Mouse (Mus musculus): Measurements from ENCODE around the gene Gfm1.
A peak's percentile ranks its signal among the peaks of the same experiment; 100 is the strongest.

Gene Gfm1

DNA sequence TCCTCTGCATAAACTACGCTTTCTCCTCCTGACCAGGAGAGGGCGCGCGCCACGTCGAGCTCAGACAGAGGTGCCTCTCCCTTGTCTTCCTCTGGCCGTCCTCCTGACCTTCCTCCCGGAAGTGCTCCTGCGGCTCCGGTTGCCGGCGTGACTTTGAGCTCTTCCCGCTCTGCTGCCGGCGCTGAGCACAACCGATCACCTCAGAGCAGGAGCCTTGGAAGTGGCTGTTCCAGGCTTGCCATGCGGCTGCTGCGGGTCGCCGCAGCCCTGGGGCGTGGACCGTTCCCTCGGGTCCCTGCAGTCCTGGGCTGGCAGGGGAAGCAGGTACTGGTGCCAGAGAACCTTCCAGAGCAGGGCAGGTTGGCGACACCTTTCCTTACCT, at the start of gene Gfm1:
Gfm1 (plus strand) TSS at position 98 of the 382 bp plus-strand sequence.
- DNase-seq (ENCODE audit: low spot score), result peak; percentile 82

DNA sequence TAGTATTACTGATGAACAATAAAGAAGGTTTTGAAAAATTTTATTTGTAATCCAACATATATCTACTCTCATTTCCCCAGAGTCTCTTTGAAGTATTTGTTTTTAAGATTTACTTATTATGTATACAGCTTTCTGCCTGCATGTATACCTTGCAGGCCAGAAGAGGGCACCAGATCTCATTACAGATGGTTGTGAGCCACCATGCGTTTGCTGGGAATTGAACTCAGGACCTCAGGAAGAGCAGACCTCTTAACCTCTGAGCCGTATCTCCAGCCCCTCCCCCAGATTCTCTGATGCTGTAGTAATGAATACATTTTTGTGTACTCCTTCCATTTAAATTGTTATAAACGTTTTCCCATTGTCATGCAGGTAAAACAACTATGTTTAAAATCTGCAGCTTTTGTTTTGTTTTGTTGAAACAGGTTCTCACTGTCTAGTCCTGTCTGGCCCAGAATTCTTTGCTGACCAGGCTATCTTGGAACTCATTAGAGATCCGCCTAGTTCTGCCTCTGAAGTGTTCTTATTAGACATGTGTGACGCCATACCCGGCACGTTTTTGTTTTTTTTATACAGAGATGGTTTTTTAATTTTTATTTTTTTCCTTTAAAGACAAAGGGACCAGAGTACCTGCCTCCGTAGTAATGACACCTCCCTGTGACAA, 428 bp upstream of the Gfm1 start:
- no peak for DNase-seq (ENCODE audit: low spot score)

DNA sequence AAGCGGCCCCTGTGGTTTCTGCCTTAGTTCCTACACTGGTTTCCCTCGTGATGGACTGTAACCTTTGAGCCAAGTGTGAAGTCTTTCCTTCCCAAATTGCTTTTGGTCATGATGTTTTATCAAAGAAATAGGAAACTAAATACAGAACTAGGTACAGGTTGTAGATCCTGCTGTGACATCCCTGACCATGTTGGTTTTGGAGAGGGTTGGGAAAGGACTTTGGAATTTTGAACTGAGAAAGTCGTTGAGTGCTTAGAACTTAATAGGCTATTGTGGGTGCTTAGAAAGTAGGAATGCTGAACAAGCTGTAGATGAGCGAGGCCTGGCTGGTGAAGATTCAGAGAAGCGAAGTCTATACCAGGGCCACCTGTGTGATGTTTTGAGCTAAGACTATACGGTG, 4.1 kb downstream of the Gfm1 start:
- DNase-seq (ENCODE audit: low spot score), result no peak

DNA sequence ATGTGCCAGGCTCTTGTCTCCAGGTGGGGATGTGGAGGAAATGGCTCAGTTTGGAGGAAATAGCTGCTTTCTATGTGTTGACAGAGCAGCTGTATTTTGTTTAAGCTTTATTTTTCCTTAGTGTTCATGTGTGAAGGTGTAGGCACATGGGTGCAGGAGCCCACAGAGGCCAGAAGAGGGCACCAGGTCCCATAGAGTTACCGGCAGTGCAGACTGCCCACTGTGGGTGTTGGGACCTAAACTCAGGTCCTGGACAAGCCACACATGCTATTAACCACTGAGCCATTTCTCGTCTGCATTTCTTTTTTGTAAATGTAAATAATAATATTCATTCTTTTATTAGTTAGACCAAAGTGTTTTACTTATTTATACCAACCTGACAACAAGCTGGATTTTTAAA, 17.2 kb downstream of the Gfm1 start:
- DNase-seq (ENCODE audit: low spot score), result no peak

DNA sequence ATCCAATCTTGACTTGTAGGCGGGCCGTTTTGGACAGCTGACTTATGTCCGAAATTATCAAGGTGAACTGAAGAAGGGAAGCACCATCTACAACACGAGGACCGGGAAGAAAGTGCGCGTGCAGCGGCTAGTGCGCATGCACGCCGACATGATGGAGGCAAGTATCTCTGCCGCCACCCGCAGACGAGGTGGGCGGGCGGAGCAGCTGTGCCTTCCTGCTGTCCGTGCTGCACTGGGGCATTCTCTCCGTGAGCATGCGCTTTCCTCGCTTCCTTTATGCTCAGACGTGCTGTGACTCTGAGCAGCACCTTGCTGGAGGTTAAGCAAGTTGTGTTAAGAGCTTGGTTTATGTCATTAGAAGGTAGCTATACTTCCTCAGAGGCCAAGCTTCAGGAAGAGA, 19.8 kb downstream of the Gfm1 start:
- peak; percentile 59 for DNase-seq (ENCODE audit: low spot score)

DNA sequence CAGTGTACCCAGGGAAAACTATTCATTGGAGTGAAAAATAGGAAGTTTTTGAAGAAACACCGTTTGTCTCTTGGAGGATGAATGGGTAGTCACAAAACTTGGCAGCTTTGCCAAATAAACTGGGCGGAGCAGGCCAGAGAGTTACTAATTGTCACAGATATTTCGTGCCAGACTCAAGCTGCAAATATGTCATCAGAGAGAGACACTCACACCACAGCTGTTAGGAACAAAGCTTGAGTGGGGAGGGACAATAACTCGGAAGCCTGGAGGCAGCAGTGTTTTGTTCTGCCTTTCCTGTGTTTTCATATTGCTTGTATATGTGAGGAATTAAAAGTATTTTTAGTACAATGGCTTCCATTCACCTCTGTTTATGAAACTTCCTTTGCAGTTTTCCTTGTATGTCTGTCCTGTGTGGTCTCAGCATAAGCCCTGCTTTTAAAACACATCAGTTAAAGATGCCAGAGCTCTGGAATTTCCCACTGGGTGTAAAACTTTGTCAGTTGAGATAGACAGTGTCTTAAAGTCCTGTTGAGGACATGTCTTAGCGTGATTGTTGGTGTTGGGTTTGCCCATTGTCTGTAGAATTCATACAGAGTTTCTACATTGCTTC, 20.8 kb downstream of the Gfm1 start:
- DNase-seq (ENCODE audit: low spot score), result peak; percentile 28

DNA sequence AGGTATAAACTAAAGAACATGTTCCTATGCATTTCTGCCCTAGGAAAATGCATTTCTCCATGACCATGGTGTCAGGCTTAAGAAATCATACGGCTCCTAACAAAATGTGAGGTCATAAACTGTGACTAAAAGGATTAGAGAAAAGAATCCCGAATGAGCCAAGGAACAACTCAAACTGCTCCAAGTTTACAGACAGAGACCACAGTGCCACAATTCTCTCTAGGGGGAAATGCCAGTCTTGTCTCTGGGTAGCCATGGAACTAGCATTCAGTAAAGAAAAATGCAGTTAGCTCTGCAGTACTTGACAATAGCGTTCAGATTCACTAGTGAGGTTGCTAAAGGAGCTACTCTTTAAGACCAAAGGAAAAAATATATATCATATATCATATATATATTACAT, 30.0 kb downstream of the Gfm1 start:
- DNase-seq (ENCODE audit: low spot score), result no peak

DNA sequence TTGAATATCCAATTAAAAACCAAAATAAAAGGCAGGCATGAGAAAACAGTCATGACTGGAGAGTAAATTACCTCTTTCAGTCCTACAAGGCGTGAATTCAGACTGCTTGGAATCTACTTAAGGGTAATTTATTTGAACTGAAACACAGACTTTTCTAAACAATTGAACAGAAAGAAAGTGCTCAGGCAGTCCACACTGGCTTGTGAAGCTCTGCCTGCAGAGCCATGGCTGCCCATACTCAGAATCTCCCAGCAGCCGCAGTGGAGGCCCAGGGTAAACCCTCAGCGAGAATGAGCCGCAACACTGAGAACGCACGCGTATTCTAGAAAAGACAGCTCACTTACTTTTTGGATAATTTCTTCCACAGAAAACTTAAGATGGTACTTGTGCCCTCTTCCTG, 32.1 kb downstream of the Gfm1 start:
- DNase-seq (ENCODE audit: low spot score), result no peak

DNA sequence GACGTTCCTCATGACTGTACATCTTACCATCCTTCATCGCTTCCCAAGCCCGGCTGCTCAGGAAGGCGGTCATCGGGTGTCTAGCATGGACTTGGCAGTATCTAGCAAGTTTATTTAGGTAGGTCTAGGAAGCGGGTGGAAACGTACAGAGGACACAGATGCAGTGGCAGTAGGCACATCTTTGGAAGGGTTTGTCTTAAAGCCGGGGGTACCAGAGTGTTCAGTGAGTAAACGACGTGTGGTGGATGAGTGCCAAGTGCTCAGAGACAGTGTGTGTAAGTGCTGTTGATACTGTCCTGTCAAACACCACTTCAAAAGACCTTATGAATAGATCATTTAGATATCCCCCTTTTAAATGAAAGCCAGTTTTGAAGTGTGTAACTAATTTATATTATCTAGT, 32.7 kb downstream of the Gfm1 start:
- no peak for DNase-seq (ENCODE audit: low spot score)

DNA sequence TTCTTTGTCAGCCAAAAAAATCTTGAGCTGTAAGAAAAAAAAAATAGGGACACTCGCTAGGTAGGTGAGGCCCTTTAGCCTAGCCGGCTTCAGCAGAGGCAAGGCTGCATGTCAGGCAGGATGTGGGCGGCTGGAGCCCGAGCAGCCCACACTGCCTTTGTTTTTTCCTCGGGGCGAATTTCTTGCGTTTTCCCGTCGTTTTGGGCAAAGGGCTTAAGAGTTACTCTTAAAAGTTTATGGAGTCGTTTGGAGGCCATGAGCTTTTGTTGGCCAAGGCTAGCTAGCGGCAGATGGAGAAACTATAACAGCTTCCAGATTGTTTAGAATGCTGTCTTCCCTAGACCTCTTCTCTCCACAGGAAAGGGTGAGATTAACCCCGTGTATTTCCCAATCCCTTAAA, 33.1 kb downstream of the Gfm1 start:
- no peak for DNase-seq (ENCODE audit: low spot score)

DNA sequence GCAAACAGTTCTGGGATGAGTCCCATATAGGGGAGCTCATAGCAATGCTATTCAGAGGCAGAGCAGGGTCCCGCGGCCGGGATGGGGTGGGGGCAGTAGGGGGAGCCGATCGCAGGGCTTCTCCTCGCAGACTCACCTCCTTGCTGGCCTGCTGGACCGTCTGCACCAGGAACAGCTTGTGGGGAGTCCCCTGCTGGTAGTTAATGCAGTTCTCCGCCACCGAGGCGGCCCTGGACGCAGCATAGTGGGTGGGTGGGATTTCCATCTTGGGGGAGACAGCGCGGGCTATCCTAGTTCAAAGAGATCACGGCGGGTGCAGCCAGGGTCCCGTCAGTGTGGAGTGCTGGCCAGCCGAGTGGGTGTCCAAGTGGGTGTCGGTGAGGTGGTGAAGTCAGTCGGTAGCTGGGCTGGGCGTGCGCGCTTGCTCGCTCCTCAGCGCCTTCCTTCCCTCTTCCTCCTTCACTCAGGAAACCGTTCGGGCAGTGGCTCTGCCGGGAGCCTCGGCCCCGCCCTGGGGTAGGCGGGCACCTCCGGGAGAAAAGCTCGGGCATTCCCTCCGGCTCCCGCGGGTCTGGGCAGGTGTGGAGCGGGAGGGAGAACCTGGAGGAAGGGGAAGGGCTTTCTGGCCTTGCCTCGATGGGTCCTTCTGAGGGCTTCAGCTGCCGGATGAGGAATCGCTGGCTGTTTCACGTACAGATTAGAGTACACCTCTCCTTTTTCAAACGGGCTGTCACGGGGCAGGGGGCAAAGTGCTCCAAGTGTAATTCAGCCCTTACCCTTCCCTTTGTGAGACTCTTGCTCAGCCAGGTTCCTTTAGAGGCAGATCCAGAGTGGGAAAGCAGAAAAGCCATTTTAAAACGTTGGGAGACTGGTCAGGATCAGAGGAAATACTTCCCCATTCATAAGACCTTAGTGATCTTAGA, 33.8 kb downstream of the Gfm1 start, which contains the start of gene Lxn:
Lxn (minus strand) TSS at position 477 of the 923 bp plus-strand sequence.
- peak; percentile 47 for DNase-seq (ENCODE audit: low spot score)

DNA sequence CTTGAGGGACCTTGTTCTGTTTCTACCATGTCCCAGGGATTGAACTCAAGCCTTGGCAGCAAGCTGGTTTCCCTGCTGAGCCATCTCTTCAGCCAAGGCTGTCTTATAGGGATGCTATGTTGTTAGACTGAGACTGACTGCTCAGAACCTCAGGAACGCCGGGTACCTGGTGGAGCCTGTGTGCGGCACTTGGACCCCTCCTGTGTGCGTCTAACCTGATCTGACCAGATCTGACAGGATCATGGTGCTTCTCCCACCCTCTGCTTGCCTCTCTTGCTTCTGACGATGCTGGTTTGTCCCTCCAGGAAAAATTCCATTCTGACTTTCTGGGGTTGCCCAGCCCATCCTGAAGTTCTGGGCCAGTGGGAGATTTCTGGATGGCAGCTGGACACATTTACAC, 36.7 kb downstream of the Gfm1 start:
- no peak for DNase-seq (ENCODE audit: low spot score)

DNA sequence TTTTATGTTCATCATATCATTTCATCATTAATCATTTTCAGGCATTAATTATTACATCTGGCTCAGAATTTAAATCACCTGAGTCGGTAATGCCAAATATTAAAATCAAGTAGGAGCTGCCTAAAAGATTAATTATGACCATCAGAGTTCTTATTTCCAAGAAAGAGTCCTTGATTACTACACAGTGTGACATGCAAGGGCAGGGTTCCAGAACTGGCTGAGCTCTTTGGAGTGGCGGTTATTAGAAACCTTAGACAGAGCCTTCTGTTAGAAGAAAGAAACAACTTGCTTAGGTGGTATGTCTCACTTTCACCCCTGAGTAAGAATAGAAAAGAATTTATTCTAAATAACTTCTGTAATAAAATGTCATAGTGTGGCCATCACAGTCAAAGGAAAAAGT, 37.4 kb downstream of the Gfm1 start:
- no peak for DNase-seq (ENCODE audit: low spot score)

DNA sequence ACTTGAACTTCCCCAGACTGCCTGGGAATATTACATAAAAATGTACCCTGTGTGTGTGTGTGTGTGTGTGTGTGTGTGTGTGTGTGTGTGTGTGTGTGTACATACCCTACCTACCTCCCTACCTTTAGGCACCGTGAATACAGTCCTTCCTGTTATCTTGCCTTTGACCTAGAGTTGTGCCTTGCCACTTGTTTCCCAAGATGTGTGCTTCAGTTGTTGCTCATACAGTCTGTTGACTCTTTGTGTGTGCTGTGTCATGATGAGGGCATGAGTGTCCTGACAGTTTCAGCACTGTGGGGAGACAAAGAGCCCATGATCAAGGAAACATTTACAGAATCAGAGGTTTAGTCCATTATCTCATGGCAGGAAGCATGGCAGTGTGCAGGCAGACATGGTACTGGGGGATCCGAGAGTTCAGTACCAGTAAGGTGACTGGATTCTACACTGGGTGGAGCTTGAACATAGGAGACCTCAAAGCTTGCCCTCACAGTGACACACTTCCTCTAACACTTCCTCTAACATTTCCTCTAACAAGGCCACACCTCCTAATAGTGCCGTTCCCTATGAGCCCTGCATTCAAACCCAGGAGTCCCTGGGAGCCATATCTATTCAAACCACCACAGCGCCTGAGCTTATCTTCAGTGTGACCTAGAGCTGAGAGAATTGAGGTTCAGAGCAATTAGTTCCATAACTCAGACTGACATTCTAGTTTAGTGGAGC, 41.7 kb downstream of the Gfm1 start:
- DNase-seq (ENCODE audit: low spot score), result no peak

DNA sequence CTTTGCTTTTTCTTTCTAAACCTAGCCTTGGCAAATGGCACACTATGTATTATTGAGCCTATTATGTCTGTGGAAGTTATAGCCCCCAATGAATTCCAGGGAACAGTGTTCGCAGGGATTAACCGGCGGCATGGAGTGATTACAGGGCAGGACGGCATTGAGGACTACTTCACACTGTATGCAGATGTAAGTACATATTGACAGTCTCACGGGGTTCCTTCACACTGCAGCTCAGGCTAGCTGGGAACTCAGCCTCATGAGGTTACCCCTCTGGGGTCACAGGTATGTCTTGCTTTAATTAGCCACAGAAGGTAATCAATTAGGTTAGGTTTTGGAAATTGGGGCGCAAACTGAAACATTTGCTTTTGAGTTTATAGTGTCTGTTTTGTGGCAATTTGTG, 43.5 kb downstream of the Gfm1 start:
- DNase-seq (ENCODE audit: low spot score), result no peak

DNA sequence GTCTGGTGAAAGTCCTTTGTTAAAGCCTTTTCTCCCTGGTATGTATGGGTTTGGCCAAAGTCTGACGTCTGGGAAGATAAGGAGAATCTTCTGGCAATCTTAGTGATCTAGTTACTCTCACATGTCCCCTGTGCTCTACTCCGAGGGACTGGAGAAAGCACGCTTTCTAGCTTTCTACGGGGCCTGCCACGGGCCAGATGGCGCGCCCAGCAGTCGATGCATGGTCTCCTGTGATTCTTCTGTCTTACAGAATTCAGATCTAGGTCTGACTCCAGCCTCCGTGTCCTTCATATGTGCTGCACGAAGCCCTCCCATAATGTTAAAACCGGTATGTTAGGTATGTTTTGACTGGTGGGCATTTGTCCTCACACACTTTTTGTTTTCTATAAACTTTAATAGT, 49.9 kb downstream of the Gfm1 start:
- no peak for DNase-seq (ENCODE audit: low spot score)

DNA sequence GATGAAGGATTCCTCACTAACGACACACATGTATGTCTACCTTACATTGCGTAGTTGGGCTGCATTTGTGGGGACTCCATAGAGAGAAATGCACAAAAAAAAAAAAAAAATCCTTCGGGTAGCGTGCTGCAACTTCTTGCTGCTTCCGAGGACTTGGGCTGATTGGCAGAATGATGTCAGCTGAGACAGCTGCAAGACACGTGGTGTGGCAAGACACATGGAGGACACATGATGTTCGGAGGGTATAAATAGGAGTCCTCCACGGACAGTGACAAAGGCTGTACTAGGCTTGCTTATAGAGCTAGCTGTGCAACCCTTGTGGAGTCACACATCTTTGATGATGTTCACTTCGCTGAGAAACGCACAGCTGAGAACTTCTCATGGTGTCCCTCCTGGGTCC, 52.5 kb downstream of the Gfm1 start:
- no peak for DNase-seq (ENCODE audit: low spot score)

DNA sequence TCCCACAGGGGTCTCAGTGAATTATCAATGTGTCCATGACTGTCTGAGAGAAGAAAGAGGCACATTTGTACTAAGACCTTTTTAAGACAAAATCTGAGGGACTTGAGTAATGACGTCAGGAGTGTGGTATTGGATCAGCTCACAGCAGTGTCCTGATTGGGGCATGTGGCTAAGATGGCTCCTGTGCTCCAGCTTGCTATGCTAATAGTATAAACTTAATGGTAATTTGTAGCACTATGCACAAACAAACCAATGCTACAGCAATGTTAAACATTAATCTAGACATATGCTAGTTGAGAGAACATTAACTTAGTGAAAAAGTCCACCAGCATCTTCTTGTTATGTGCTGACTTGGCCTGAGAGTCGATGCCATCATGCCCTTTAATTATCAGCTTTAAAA, 55.3 kb downstream of the Gfm1 start:
- no peak for DNase-seq (ENCODE audit: low spot score)

DNA sequence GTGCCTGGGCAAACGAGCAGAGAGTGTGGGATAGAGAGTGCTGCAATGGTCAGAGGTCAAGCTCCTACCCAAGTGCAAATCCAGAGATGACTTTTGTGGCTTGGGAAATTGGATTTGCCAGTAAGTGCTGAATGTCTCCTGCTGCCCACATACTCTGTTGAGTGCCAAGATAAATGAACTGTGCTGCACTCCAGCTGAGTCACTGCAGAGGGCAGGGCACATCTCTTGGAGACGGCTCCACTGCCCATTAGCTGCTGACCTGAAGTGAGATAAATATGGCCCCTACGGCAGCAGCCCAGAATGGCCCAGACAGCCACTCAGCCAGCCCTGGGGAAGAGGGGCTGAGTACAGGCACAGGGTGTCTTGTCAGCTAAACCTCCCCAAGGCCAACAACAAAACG, 60.3 kb downstream of the Gfm1 start:
- no peak for DNase-seq (ENCODE audit: low spot score)

DNA sequence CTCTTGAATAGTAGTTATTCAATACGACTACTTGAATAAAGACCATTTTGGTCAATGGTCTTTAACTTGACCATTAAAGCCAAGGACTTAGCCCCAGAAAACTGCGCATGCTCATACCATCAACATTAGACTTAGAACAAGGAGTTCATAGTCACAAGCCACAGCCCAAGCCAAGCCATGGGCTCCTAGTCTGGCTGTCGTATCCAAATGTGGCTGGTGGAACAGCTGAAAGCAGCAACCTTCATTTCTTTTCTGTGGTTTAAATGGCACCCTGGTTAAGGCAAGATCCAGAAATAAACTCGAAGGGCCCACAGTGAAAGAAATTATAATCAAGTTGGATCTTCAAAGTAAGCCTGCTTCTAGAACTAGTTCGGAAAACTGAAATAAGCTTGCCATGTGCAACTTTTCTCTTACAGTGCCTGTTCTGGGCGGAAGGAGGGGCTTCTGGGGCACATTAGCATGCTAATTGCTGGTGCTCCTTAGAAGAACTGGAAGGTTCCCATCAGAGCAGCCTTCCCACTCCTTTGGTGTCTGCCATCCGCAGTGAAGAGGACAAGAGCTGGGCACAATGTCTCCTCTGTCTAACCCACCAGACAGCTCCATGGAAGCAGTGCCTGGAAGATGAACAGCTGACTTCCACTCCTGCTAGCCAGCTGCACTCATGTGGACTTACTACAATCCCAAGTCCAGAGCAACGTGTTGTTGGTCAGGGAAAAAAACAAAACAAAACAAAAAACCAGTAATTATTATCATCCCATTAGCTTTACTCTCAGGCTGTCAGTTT, 62.4 kb downstream of the Gfm1 start:
- peak; percentile 9 for DNase-seq (ENCODE audit: low spot score)

DNA sequence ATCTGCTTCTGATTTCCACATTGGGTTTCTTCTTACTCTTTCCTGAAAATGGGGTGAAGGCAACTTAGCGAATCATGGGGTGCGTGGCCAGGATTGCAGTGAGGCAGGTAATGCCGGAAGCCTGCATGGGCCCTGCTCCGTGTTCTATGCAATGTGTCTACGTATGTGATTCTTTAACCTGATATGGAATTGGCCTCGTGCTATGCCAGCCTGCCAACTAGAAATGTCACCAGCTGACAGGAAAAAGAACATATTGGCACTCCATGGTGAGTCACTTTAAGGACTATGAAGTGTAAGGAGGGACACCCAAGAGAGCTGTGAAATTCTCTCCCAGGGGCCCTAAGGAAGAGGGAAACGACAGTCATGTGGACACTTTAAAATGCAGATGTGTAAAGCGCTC, 63.2 kb downstream of the Gfm1 start:
- DNase-seq (ENCODE audit: low spot score), result no peak

DNA sequence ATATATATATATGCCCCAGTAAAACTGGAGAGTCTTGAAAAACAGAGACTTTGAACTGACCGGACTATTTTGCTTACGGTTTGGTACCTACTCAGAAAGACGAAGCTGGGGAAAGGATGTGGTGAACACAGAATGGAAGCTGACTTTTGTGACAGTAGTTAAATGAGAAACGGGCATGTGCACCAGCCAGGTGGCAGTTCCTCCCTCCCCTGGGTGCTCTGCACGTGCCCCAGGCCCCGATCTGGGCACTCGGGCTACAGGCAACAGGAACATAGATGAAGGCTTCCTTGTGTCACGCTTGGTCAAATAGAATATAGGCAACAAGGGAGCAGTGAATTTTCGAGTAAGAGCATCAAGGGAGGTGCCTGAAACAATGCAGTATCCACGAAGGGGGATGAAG, 66.4 kb downstream of the Gfm1 start:
- no peak for DNase-seq (ENCODE audit: low spot score)

All from layer of hippocampus, adult 11-12 months (tissue).